Mouse (Mus musculus) left cerebral cortex, postnatal 25 days (tissue): ENCODE results near the gene Olfr875. TPM values are rescaled to one million over a fixed set of nuclear protein-coding genes. Genes with fewer than 3 reads are reported as not detected.

Experiments
- total RNA-seq, 2 experiments: library from RNA; stranded (reverse); gene quantifications; 2 replicates each; pipeline ENCODE4 v1.2.3; 2021

The Olfr875 gene
- total RNA-seq, 2 experiments from 2014 or later: not detected

Other genes with a start within 250 kb of the Olfr875 start
- 10 to 100 TPM; 20.2 to 21.6 TPM for gene Esam, start 243.8 kb upstream of the Olfr875 start, total RNA-seq
- 1 to 10 TPM; 3.5 to 4.4 TPM for gene Vsig2, start 232.6 kb upstream of the Olfr875 start, total RNA-seq
- gene Nrgn, start 219.0 kb upstream of the Olfr875 start, total RNA-seq: 1,000 to 10,000 TPM; 2,274 to 2,374 TPM
- gene Siae, start 216.2 kb upstream of the Olfr875 start, total RNA-seq: 10 to 100 TPM; 20.3 to 24.2 TPM
- 1 to 10 TPM; 1.1 to 1.7 TPM for gene Spa17, start 158.1 kb upstream of the Olfr875 start, total RNA-seq
- gene Tbrg1, start 114.5 kb upstream of the Olfr875 start, total RNA-seq: 10 to 100 TPM; 53.0 to 54.5 TPM
- gene Panx3, start 102.6 kb upstream of the Olfr875 start, total RNA-seq: not detected
- gene Olfr160, start 55.6 kb upstream of the Olfr875 start, total RNA-seq: not detected
- not detected for gene Olfr874, start 26.8 kb upstream of the Olfr875 start, total RNA-seq
- gene Olfr876, start 31.2 kb downstream of the Olfr875 start, total RNA-seq: not detected
- gene Olfr877, start 82.4 kb downstream of the Olfr875 start, total RNA-seq: under 1 TPM in 1 of 2 experiments, not detected in 1; 0.16 TPM
- not detected for gene Olfr145, start 124.9 kb downstream of the Olfr875 start, total RNA-seq
- under 1 TPM in 1 of 2 experiments, not detected in 1; 0.16 TPM for gene Olfr878, start 146.0 kb downstream of the Olfr875 start, total RNA-seq
- not detected for gene Olfr881, start 220.0 kb downstream of the Olfr875 start, total RNA-seq